Comparison of ENCODE assay signal across 21 mouse cellular contexts in genomic region chr17:78824346-78824745, GRCm38 (mm10).
"Had no signal": no experiment of that assay in that cellular context is flagged by ENCODE, and none has a peak within 500 bp of the region (broad histone marks: within the 10 kb centered on the region; RNA-seq: fewer than 3 reads in every experiment).

No protein-coding gene starts in this region.

- H3K27ac ChIP-seq: limb, embryonic 12.5 days; limb, embryonic 15.5 days; liver, embryonic 14.5 days; macrophage; midbrain, embryonic 12.5 days; midbrain, embryonic 15.5 days; neural tube, embryonic 12.5 days; neural tube, embryonic 15.5 days; stomach, embryonic 15.5 days had no signal

- H3K9me3 ChIP-seq: limb, embryonic 12.5 days; limb, embryonic 15.5 days; midbrain, embryonic 12.5 days; midbrain, embryonic 15.5 days; neural tube, embryonic 12.5 days; neural tube, embryonic 15.5 days; stomach, embryonic 15.5 days had no signal

- H3K27me3 ChIP-seq: limb, embryonic 12.5 days; limb, embryonic 15.5 days; midbrain, embryonic 12.5 days; midbrain, embryonic 15.5 days; neural tube, embryonic 12.5 days; neural tube, embryonic 15.5 days; stomach, embryonic 15.5 days had no signal

- ATAC-seq: liver, postnatal 0 days; lung, postnatal 0 days; midbrain, embryonic 15.5 days had no signal

- H3K4me1 ChIP-seq: limb, embryonic 12.5 days; limb, embryonic 15.5 days; midbrain, embryonic 12.5 days; midbrain, embryonic 15.5 days; neural tube, embryonic 12.5 days; neural tube, embryonic 15.5 days; stomach, embryonic 15.5 days had no signal

- H3K9ac ChIP-seq: limb, embryonic 12.5 days; limb, embryonic 15.5 days; liver, embryonic 14.5 days; liver, postnatal 0 days; lung, embryonic 14.5 days; midbrain, embryonic 12.5 days; midbrain, embryonic 15.5 days; neural tube, embryonic 12.5 days; neural tube, embryonic 15.5 days; stomach, embryonic 15.5 days had no signal

- H3K4me2 ChIP-seq: limb, embryonic 12.5 days; limb, embryonic 15.5 days; liver, embryonic 11.5 days; lung, embryonic 14.5 days; midbrain, embryonic 12.5 days; midbrain, embryonic 15.5 days; neural tube, embryonic 12.5 days; neural tube, embryonic 15.5 days; stomach, embryonic 15.5 days had no signal

- H3K4me3 ChIP-seq: limb, embryonic 12.5 days; limb, embryonic 15.5 days; midbrain, embryonic 12.5 days; midbrain, embryonic 15.5 days; neural tube, embryonic 12.5 days; neural tube, embryonic 15.5 days; stomach, embryonic 15.5 days had no signal

- DNase-seq: kidney, postnatal 14 days; kidney, postnatal 4 days; left cerebral cortex, postnatal 4 days; liver, postnatal 0 days; lung, embryonic 14.5 days; right cerebral cortex, adult 18-20 months; right cerebral cortex, postnatal 14 days; right cerebral cortex, postnatal 4 days; spleen, adult 18-20 months; thymus, postnatal 25 days had no signal
